ENCODE assay signal across 9 mouse cellular contexts in genomic region chr7:29392805-29393204, GRCm38 (mm10).
A peak's percentile ranks its signal among the peaks of the same experiment; 100 is the strongest.
DNase-seq lines count a peak whose midpoint lies in the region; ATAC-seq and TF ChIP-seq lines count a peak whose summit lies in the region.
"Had no signal": no experiment of that assay in that cellular context is flagged by ENCODE, and none has a peak within 500 bp of the region (broad histone marks: within the 10 kb centered on the region; RNA-seq: fewer than 3 reads in every experiment).

No protein-coding gene starts in this region.

- H3K9me3 ChIP-seq in midbrain, postnatal 0 days (ENCODE audit: low read length) = no peaks in the 10 kb centered on the region
- no peaks in the 10 kb centered on the region for H3K9me3 ChIP-seq in midbrain, embryonic 15.5 days
- H3K9me3 ChIP-seq in liver, embryonic 13.5 days (replicated peaks) = no peaks in the 10 kb centered on the region
- H3K9me3 ChIP-seq in stomach, postnatal 0 days (ENCODE audit: control insufficient read depth, low read length) = no peaks in the 10 kb centered on the region
- H3K9me3 ChIP-seq: kidney, embryonic 15.5 days had no signal

- no peak for TF ChIP-seq CTCF in midbrain, postnatal 0 days (IDR thresholded peaks at IDR 0.05)
- no peak for TF ChIP-seq CTCF in stomach, postnatal 0 days (IDR thresholded peaks at IDR 0.05; ENCODE audit: low read depth)

- H3K9ac ChIP-seq in midbrain, postnatal 0 days (replicated peaks; ENCODE audit: low read length, poor library complexity, severe bottlenecking) = 0 out of 2 replicates have a peak overlapping the region, but pooled peaks have one; percentile 9
- H3K9ac ChIP-seq in midbrain, embryonic 15.5 days = no peak overlapping the region
- H3K9ac ChIP-seq in liver, embryonic 13.5 days = no peak overlapping the region
- H3K9ac ChIP-seq in stomach, postnatal 0 days (ENCODE audit: low read length) = no peak overlapping the region
- H3K9ac ChIP-seq: kidney, embryonic 15.5 days had no signal

- no peak overlapping the region for H3K27ac ChIP-seq in midbrain, postnatal 0 days (ENCODE audit: low read depth, low read length)
- H3K27ac ChIP-seq in midbrain, embryonic 15.5 days = no peak overlapping the region
- no peak overlapping the region for H3K27ac ChIP-seq in liver, embryonic 13.5 days
- peak overlapping the region; percentile 90 for H3K27ac ChIP-seq in stomach, postnatal 0 days (replicated peaks)
- H3K27ac ChIP-seq: kidney, embryonic 15.5 days had no signal

- peak; percentile 74 for DNase-seq in heart, adult 11 months
- no peak for DNase-seq in heart, postnatal 25 days (ENCODE audit: low spot score)
- DNase-seq in midbrain, postnatal 0 days (ENCODE audit: low spot score) = no peak
- no peak for DNase-seq in liver, embryonic 13.5 days
- peak; percentile 63 for DNase-seq in stomach, postnatal 0 days (ENCODE audit: low spot score)
- no peak for DNase-seq in adrenal gland, adult 2 months

- no peak overlapping the region for H3K4me3 ChIP-seq in midbrain, postnatal 0 days (ENCODE audit: low read depth, low read length)
- no peak overlapping the region for H3K4me3 ChIP-seq in midbrain, embryonic 15.5 days
- H3K4me3 ChIP-seq in liver, embryonic 13.5 days (replicated peaks) = no peak overlapping the region
- no peak overlapping the region for H3K4me3 ChIP-seq in stomach, postnatal 0 days (ENCODE audit: low read depth, low read length)
- H3K4me3 ChIP-seq: kidney, embryonic 15.5 days had no signal

- H3K36me3 ChIP-seq in midbrain, postnatal 0 days (ENCODE audit: insufficient read depth, low read length) = peaks cover 27% of the 10 kb centered on the region
- H3K36me3 ChIP-seq in midbrain, embryonic 15.5 days (replicated peaks) = 0 out of 2 replicates have a peak, but pooled peaks cover 3% of the 10 kb centered on the region
- peaks cover 14% of the 10 kb centered on the region for H3K36me3 ChIP-seq in liver, embryonic 13.5 days
- peaks cover 8% of the 10 kb centered on the region; the same call in 1 of the 2 replicates for H3K36me3 ChIP-seq in stomach, postnatal 0 days (ENCODE audit: control insufficient read depth, insufficient read depth, low read length)

- no peaks in the 10 kb centered on the region for H3K27me3 ChIP-seq in midbrain, postnatal 0 days (ENCODE audit: insufficient read depth, low read length)
- H3K27me3 ChIP-seq in midbrain, embryonic 15.5 days (replicated peaks) = no peaks in the 10 kb centered on the region
- no peaks in the 10 kb centered on the region for H3K27me3 ChIP-seq in liver, embryonic 13.5 days
- H3K27me3 ChIP-seq in stomach, postnatal 0 days (ENCODE audit: control insufficient read depth, insufficient read depth, low read length) = no peaks in the 10 kb centered on the region
- H3K27me3 ChIP-seq: kidney, embryonic 15.5 days had no signal

- intact Hi-C loops in heart, postnatal 25 days (cut with DNase I) = loop anchor here (5.0 kb wide), 1 partner anchor 39 kb away; no protein-coding TSS in a partner anchor

- H3K4me1 ChIP-seq in midbrain, postnatal 0 days (ENCODE audit: insufficient read depth, low read length) = no peaks in the 10 kb centered on the region
- H3K4me1 ChIP-seq in midbrain, embryonic 15.5 days = no peaks in the 10 kb centered on the region
- peaks cover 31% of the 10 kb centered on the region for H3K4me1 ChIP-seq in liver, embryonic 13.5 days (replicated peaks)
- H3K4me1 ChIP-seq in stomach, postnatal 0 days (replicated peaks; ENCODE audit: control insufficient read depth, insufficient read depth) = no peaks in the 10 kb centered on the region

- no peak for ATAC-seq in midbrain, postnatal 0 days (ENCODE audit: low FRiP score)
- no peak for ATAC-seq in midbrain, embryonic 15.5 days (replicated peaks)
- peak; percentile 80 for ATAC-seq in liver, embryonic 13.5 days (ENCODE audit: low read depth)
- ATAC-seq in stomach, postnatal 0 days (ENCODE audit: low FRiP score, low TSS enrichment) = peak; percentile 83
- ATAC-seq in cerebellum, adult (ENCODE audit: insufficient number of reproducible peaks, low FRiP score, low TSS enrichment) = no peak

- H3K4me2 ChIP-seq in midbrain, postnatal 0 days (ENCODE audit: low read depth, low read length, poor library complexity, severe bottlenecking) = no peak overlapping the region
- H3K4me2 ChIP-seq in midbrain, embryonic 15.5 days = no peak overlapping the region
- no peak overlapping the region for H3K4me2 ChIP-seq in liver, embryonic 13.5 days
- H3K4me2 ChIP-seq in stomach, postnatal 0 days (replicated peaks; ENCODE audit: low read depth) = no peak overlapping the region
- H3K4me2 ChIP-seq: kidney, embryonic 15.5 days had no signal

- 92% methylated on average over 3 of the region's 3 CpGs for WGBS in midbrain, postnatal 0 days
- 87% methylated on average over 3 of the region's 3 CpGs for WGBS in midbrain, embryonic 15.5 days
- 40% methylated on average over 3 of the region's 3 CpGs for WGBS in liver, embryonic 13.5 days (ENCODE audit: insufficient replicate concordance)
- WGBS in stomach, postnatal 0 days = 51% methylated on average over 3 of the region's 3 CpGs

- TF ChIP-seq EP300 in stomach, postnatal 0 days (optimal IDR thresholded peaks at IDR 0.05) = no peak

Comparison
In these comparisons a context has a peak if more than half of its experiments do, and no peak if none do; other contexts are left out.
1. DNase-seq: peak in heart, adult 11 months (single experiment) and stomach, postnatal 0 days (single experiment); none in heart, postnatal 25 days (single experiment), midbrain, postnatal 0 days (single experiment), liver, embryonic 13.5 days (single experiment) and adrenal gland, adult 2 months (single experiment).
2. ATAC-seq: peak in liver, embryonic 13.5 days (single experiment) and stomach, postnatal 0 days (single experiment); none in midbrain, postnatal 0 days (single experiment), midbrain, embryonic 15.5 days (single experiment) and cerebellum, adult (single experiment).